Mouse (Mus musculus): ENCODE results near the gene Ngdn.

DNA sequence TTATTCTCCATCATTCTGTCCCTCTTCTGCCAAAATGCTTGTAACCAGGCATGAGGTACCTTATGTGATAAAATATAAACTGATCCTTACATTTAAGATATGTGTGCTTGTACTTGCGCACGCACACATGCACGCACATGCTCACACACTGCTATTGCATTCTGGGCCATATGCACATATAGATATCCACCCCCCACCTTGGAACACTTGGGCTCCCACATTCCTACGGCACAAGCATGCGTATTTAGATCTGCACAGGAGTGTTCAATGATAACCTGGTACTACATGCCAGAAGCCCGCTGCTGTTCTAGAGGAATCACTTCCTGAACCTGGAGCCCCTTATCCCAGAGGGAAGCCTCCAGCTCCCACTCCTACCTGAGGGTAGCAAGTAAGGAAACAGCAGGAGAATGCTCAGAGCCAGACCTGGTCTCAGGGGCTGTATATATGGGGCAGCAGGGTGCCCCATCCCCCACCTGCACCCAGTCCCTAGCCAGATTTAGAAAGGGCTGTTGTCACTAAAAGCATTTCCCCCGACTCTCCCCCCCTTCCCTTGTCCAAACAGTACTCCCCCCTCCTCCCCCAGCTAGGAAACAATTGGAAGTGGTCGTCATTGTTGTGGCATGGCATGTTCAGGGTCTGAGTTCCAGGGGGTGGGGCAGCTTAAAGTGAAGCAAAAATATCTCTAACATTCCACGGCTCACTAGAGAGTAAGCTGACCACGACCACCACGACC lies 21.0 kb upstream of the Ngdn start, which contains the start of gene Myh7:
- no peak for TF ChIP-seq POLR2A (IDR thresholded peaks at IDR 0.05; ENCODE audit: borderline replicate concordance, extremely low read depth, low read depth, low read length)
- no peak for TF ChIP-seq CTCF (IDR thresholded peaks at IDR 0.05; ENCODE audit: insufficient read depth, low read length)

All from lung, adult 2 months (tissue).